Mouse (Mus musculus) intestine, embryonic 16.5 days (tissue): ENCODE data around the gene Dnajb8. TPM values are rescaled to one million over a fixed set of nuclear protein-coding genes. Genes with fewer than 3 reads are reported as not detected.

ENCODE experiments used
- ATAC-seq: fragments of 200-750 bp; cut with Nextera tagmentation; 2 replicates; pipeline ENCODE4 v1.8.0; 2017; ENCODE audit warnings: moderate TSS enrichment, moderate library complexity
- H3K27ac ChIP-seq: fragments of 300-500 bp; sonication (generic); 2 replicates; pipeline ENCODE4 v1.5.1; 2014; ENCODE audit warnings: mild to moderate bottlenecking, low read length
- H3K27me3 ChIP-seq: fragments of 300-500 bp; sonication (generic); replicated peaks from 2 replicates; pipeline ENCODE4 v1.6.1; 2014; ENCODE audit warnings: low read length, control low read depth, mixed read lengths; ENCODE audit not compliant: control insufficient read depth, insufficient read depth
- H3K36me3 ChIP-seq: fragments of 300-500 bp; sonication (generic); 2 replicates; pipeline ENCODE4 v1.6.1; 2014; ENCODE audit warnings: low read length, control low read depth; ENCODE audit not compliant: control insufficient read depth, insufficient read depth
- H3K4me1 ChIP-seq: fragments of 300-500 bp; sonication (generic); 2 replicates; pipeline ENCODE4 v1.6.1; 2014; ENCODE audit warnings: low read length, control low read depth, mixed read lengths; ENCODE audit not compliant: control insufficient read depth, insufficient read depth
- H3K4me2 ChIP-seq: fragments of 300-500 bp; sonication (generic); 2 replicates; pipeline ENCODE4 v1.6.1; 2014; ENCODE audit warnings: low read depth, low read length, control low read depth
- H3K4me3 ChIP-seq: fragments of 300-500 bp; sonication (generic); 2 replicates; pipeline ENCODE4 v1.5.1; 2014; ENCODE audit warnings: mild to moderate bottlenecking, low read length
- H3K9ac ChIP-seq: fragments of 300-500 bp; sonication (generic); 2 replicates; pipeline ENCODE4 v1.6.1; 2014; ENCODE audit warnings: low read depth, low read length
- H3K9me3 ChIP-seq: fragments of 300-500 bp; sonication (generic); 2 replicates; pipeline ENCODE4 v1.6.1; 2016; ENCODE audit warnings: low read length, control low read depth; ENCODE audit not compliant: control insufficient read depth
- WGBS: fragments of 180-500 bp; shearing (Covaris S2); extraction: QIAGEN DNeasy Blood & Tissue Kit; methylation state at CpG from one replicate; pipeline ENCODE4 v1.1.7; 2014; 5-methylcytosine and 5-hydroxymethylcytosine counted together
- polyA plus RNA-seq: library from polyadenylated mRNA; unstranded; fragments of >200 nt; fragmentation: Nextera tagmentation; extraction: Ambion mirVana; gene quantifications from 2 replicates; pipeline ENCODE4 v1.2.1, GENCODE M21; 2015

Gene Dnajb8
- polyA plus RNA-seq, 1 experiment from 2014 or later: not detected

- Histone ChIP-seq H3K36me3 (no peaks in the 10 kb centered on the region), H3K4me2 (no peak overlapping the region), H3K9ac (no peak overlapping the region), H3K4me3 (no peak overlapping the region), H3K9me3 (no peaks in the 10 kb centered on the region), H3K27me3 (peaks cover 2% of the 10 kb centered on the region), H3K4me1 (peaks cover 8% of the 10 kb centered on the region), H3K27ac (no peak overlapping the region)
- 24% methylated on average over 7 of the region's 7 CpGs for WGBS
- no peak for ATAC-seq
Measured at GRCm38 (mm10) chr6:88236513-88236912, 14.4 kb downstream of the Dnajb8 start.

GRCm38 (mm10) chr6:88242604-88243003, 20.5 kb downstream of the Dnajb8 start:
- Histone ChIP-seq H3K27ac (no peak overlapping the region), H3K27me3 (peaks cover 5% of the 10 kb centered on the region; the same call in 1 of the 2 replicates), H3K4me3 (no peak overlapping the region), H3K4me1 (no peaks in the 10 kb centered on the region; the same call in 1 of the 2 replicates), H3K9me3 (no peaks in the 10 kb centered on the region), H3K4me2 (no peak overlapping the region), H3K36me3 (no peaks in the 10 kb centered on the region), H3K9ac (no peak overlapping the region)
- ATAC-seq: peak; percentile 82
- WGBS: 5% methylated on average over 15 of the region's 15 CpGs

DNA sequence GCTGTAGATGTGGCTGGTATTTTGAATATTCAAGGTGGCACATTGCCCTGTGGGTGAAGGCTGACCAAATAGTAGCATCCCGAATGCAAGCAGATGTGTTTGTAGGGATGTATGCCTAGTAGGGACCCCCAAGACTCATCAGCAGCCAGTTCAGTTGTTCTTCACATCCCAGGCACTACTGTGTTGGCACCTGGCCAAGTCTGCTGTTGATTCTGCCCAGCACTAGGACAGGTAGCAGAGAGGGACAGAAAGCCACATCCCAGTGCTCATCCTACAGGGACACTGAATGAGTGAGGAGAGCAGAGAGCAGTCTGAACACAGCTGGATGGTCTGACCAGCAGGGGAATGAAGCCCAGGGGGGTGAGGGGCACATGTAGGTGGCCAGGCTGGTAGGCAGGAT, 27.2 kb downstream of the Dnajb8 start:
- H3K4me1 ChIP-seq: peaks cover 7% of the 10 kb centered on the region
- H3K4me2 ChIP-seq: no peak overlapping the region
- WGBS: 92% methylated on average over 1 of the region's 1 CpGs
- H3K9me3 ChIP-seq: no peaks in the 10 kb centered on the region
- no peak for ATAC-seq
- H3K27me3 ChIP-seq: no peaks in the 10 kb centered on the region
- H3K36me3 ChIP-seq: no peaks in the 10 kb centered on the region
- H3K27ac ChIP-seq: no peak overlapping the region
- no peak overlapping the region for H3K4me3 ChIP-seq
- no peak overlapping the region for H3K9ac ChIP-seq

- H3K4me2 ChIP-seq: no peak overlapping the region
- H3K27me3 ChIP-seq: no peaks in the 10 kb centered on the region
- H3K36me3 ChIP-seq: no peaks in the 10 kb centered on the region
- H3K9ac ChIP-seq: 0 out of 2 replicates have a peak overlapping the region, but pooled peaks have one; percentile 10
- H3K4me1 ChIP-seq: peaks cover 11% of the 10 kb centered on the region
- 94% methylated on average over 1 of the region's 1 CpGs for WGBS
- no peaks in the 10 kb centered on the region for H3K9me3 ChIP-seq
- peak overlapping the region; percentile 70 for H3K27ac ChIP-seq
- ATAC-seq: peak; percentile 91
- H3K4me3 ChIP-seq: no peak overlapping the region
Measured at GRCm38 (mm10) chr6:88251396-88251795, 29.3 kb downstream of the Dnajb8 start.

DNA sequence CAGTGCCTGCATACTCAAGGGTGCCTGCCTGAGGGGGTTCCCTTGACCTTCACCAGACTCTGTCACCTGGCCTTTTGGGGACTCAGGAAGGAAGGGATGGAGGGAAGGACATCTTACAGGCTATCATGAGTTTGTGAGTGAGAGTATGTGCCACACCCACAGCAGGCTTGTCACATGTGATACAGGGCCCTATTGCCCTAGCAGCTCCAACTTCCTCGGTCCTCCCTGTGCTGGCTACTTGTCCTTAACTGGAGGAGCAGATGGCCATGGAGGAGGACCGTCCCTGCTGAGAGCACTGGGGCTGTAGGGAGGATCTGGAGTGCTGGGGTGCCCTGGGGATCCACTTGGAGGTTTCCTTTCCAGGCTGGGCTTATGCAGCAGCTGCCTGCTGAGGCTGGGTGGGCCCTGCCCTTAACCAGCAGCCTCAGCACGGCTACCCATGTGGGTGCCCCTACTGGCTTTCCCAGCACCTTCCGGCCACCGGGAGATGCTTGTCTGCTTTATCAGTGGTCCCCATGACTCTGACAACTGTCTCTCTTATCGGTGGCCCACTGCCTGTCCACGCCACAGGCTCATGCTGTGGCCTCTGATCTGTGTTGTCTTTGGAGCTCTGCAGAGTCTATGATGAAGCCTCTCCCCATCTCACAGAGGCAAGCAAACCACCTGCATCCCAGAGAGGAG, 29.9 kb downstream of the Dnajb8 start:
- Histone ChIP-seq H3K27ac (peak overlapping the region; percentile 70), H3K36me3 (no peaks in the 10 kb centered on the region), H3K4me3 (no peak overlapping the region), H3K9ac (0 out of 2 replicates have a peak overlapping the region, but pooled peaks have one; percentile 10), H3K27me3 (no peaks in the 10 kb centered on the region), H3K4me2 (no peak overlapping the region), H3K9me3 (no peaks in the 10 kb centered on the region), H3K4me1 (peaks cover 14% of the 10 kb centered on the region)
- 71% methylated on average over 7 of the region's 7 CpGs for WGBS
- ATAC-seq: peak; percentile 77

DNA sequence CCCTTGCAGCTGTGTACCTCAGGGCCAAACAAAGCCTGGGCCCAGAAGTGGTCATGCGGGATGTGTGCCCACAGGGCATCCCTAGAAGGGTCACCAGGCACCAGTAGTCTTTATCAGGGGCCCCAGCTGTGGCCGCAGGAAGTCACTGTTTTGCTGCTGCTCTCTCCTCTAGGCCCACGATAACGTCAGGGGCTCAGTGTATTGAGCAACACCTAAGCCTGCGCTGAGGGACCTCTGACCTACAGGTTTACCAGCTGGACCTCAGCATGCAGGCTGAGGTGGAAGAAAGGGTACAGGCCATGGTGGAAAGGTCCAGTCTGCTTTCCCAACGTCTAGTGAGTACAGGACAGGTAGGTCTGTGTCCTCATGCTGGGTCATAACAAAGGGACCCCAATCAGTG, 32.0 kb downstream of the Dnajb8 start:
- WGBS: 77% methylated on average over 6 of the region's 6 CpGs
- Histone ChIP-seq H3K4me3 (no peak overlapping the region), H3K27ac (no peak overlapping the region), H3K9me3 (no peaks in the 10 kb centered on the region), H3K27me3 (no peaks in the 10 kb centered on the region), H3K4me2 (no peak overlapping the region), H3K4me1 (peaks cover 14% of the 10 kb centered on the region), H3K9ac (no peak overlapping the region), H3K36me3 (no peaks in the 10 kb centered on the region)
- no peak for ATAC-seq

DNA sequence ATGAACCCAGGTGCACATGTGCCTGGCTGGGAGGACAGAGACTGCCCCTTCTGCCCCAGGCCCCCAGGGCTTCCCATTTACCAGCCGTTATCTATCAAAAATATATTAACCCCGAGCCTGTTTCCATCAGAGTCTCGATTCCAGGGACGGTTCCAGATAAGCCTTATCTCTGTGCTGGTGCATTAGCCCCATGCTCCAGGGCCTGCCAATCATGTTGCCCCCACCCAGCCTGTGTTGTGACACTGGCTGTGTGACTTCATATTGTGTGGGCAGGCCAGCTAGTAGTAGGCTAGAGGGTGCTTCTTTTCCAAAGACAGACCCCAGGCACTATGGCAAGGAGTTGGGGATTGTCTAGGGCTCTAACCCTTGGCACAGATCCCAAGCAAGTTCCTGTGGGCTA, 33.4 kb downstream of the Dnajb8 start:
- Histone ChIP-seq H3K27me3 (no peaks in the 10 kb centered on the region), H3K4me2 (no peak overlapping the region), H3K27ac (no peak overlapping the region), H3K9ac (no peak overlapping the region), H3K4me1 (peaks cover 15% of the 10 kb centered on the region), H3K9me3 (no peaks in the 10 kb centered on the region), H3K36me3 (no peaks in the 10 kb centered on the region), H3K4me3 (no peak overlapping the region)
- WGBS: 60% methylated on average over 4 of the region's 4 CpGs
- ATAC-seq: 0 out of 2 replicates have a peak, but pooled peaks have one; percentile 12

- Histone ChIP-seq H3K27ac (no peak overlapping the region), H3K9me3 (no peaks in the 10 kb centered on the region), H3K4me2 (no peak overlapping the region), H3K27me3 (no peaks in the 10 kb centered on the region), H3K4me1 (peaks cover 12% of the 10 kb centered on the region; the same call in 1 of the 2 replicates), H3K4me3 (no peak overlapping the region), H3K9ac (no peak overlapping the region), H3K36me3 (no peaks in the 10 kb centered on the region)
- WGBS: 89% methylated on average over 3 of the region's 3 CpGs
- ATAC-seq: no peak
Measured at GRCm38 (mm10) chr6:88259621-88260020, 37.6 kb downstream of the Dnajb8 start.

DNA sequence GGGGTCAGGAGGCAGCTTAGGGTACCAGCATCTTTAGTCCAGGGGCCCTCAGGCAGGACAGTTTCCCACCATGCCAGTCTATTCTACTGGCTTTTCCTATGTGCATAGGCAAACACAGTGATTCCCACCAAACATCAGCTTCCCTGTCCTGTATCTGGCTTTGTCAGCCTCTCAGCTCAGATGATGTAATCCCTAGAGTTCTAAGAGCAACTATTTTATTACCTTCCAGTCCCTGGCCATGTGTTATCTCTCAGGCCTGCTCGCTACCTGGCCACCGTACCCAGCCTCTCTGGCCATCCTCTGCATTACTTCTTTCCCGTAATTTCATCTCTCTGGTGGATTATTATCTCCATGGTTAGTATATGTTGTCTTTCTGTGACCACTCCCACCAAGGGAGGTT, 38.6 kb downstream of the Dnajb8 start:
- no peak overlapping the region for H3K27ac ChIP-seq
- peak; percentile 82 for ATAC-seq
- H3K9me3 ChIP-seq: no peaks in the 10 kb centered on the region
- H3K4me1 ChIP-seq: peaks cover 11% of the 10 kb centered on the region; the same call in 1 of the 2 replicates
- H3K27me3 ChIP-seq: no peaks in the 10 kb centered on the region
- H3K4me2 ChIP-seq: no peak overlapping the region
- H3K4me3 ChIP-seq: no peak overlapping the region
- WGBS: 65% methylated on average over 3 of the region's 3 CpGs
- no peak overlapping the region for H3K9ac ChIP-seq
- H3K36me3 ChIP-seq: no peaks in the 10 kb centered on the region

DNA sequence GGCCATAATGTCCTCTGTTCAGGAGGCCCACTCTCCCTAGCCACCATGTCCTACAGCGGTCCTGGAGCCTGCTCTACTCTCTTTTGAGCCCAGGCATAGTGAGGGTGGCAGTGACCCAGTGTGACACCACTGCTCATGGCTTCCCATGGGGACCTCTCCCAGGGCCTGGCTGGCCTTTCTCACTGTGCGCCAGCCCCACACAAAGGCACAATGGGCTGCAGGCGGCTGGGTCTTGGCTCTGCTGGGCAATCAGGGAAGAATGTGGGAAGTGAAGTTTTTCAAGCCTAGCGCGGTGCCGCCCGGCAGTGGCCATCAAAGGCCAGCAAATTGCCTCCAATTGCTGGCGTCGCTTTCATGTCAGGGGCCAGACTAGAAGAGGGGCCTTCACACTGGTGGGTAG, 40.1 kb downstream of the Dnajb8 start:
- Histone ChIP-seq H3K27me3 (no peaks in the 10 kb centered on the region), H3K27ac (no peak overlapping the region), H3K4me1 (peaks cover 5% of the 10 kb centered on the region; the same call in 1 of the 2 replicates), H3K9ac (no peak overlapping the region), H3K36me3 (no peaks in the 10 kb centered on the region), H3K9me3 (no peaks in the 10 kb centered on the region), H3K4me3 (no peak overlapping the region), H3K4me2 (no peak overlapping the region)
- WGBS: 61% methylated on average over 9 of the region's 9 CpGs
- ATAC-seq: no peak
